Mouse (Mus musculus) ES-E14 (cell line): ENCODE data around the gene Gm49318.

Experiments
- MAFK ChIP-seq: IDR thresholded peaks from 2 replicates; pipeline ENCODE4 v1.6.1; 2014; ENCODE audit warnings: mild to moderate bottlenecking, low read depth, low read length, inconsistent platforms; ENCODE audit not compliant: insufficient read depth
- ZC3H11A ChIP-seq: IDR thresholded peaks from 2 replicates; pipeline ENCODE4 v1.6.1; 2012; ENCODE audit warnings: low read depth, mild to moderate bottlenecking, inconsistent platforms, low read length, borderline replicate concordance
- ZNF384 ChIP-seq: IDR thresholded peaks from 2 replicates; pipeline ENCODE4 v1.6.1; 2012; ENCODE audit warnings: low read depth, low read length, inconsistent platforms

DNA sequence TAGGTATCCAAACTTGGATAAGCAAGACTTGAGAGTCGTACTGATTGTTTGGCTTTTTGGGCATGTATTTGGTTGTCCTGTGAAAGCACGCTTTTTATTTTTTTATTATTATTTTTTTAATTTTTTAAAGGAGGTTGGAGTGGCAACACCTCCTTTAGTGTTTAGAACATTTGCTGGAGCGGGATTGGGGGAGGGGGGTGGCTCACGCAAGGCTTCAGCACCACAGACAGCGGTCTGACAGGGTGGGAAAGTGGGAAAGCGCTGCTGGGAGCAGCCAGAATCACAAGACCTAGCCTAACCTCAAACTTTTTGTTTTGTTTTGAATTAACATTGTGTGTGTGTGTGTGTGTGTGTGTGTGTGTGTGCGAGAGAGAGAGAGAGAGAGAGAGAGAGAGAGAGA is 17.4 kb downstream of the Gm49318 start:
- no peak for TF ChIP-seq ZNF384
- no peak for TF ChIP-seq ZC3H11A
- no peak for TF ChIP-seq MAFK
